Mouse (Mus musculus) cerebellum, adult 8-10 months (tissue): ENCODE results near the gene Atp5c1.

Experiments
- DNase-seq: peaks from one replicate; pipeline ENCODE4 v3.0.0; 2022

Atp5c1 gene

DNA sequence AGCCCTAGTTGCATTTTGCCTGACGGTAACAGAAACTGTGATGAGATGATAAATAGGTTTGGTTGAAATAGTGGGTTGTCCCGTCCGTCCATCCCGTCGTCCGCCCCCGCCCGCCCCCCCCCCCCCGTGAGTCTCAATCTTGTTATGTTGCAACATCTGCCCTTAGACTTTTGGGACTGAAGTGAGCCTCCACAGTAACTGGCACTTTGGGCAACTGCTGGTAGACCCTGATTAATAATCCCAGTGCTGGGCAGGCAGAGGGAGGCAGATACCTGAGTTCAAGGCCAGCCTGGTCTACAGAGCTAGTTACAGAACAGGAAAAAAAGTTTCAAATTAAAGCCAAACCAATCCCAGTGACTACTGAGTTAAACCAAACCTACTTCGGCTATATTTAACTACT lies 30.9 kb downstream of the Atp5c1 start:
- no peak for DNase-seq

DNA sequence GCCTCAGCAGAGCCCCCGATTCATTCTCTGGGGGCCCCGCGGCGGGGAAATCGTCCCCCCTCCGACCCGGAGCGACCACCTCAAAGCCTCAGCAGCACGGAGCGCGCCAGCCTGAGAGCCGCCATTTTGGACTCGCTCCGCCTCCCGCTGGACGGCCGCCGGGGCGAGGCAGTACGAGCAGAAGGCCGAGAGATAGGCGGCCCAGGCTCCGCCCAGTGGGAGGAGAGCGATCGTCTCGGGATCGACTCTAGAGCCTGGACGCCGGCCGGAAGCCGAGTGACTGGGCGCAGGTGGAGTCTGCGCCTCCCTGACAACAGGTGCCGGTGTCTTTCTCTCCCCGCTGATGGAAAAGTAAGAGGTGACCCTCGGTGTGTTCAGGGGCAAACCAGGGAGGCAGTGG lies 31.8 kb downstream of the Atp5c1 start, which contains the start of gene Taf3:
Gene Taf3 (minus strand): TSS at position 136 of the 400 bp plus-strand sequence.
- peak; percentile 92 for DNase-seq

DNA sequence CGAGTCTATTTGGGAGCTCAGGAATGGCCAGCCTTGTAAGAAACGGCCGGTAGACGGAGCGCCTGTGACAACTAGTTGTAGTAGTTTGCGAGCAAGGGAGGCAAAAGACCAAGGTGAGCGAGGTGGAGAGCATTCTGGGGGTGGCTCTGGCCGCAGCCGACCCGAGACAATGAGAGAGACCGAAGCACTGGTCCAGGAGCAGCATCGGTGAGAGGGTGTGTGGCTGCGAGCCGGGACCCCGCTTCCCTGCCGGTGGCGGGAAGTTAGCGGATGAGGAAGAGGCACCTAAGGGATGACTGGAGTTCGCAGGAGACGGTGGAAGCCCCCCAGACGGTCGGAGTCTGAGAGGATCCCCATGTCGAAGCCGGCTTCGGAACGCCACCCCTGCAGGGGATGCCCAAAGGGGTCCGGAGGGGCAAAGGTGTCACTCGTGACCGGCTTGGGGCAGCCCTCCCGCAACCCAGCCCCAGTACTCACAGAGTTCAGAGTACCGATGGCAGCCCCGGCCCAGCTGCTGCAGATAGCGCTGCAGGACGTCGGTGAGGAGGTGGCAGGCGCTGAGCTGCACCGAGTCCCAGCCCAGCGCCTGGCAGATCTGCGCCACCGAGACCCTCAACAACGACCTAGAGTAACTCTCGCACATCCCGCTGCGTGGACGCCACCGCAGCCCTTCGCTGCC lies 32.4 kb downstream of the Atp5c1 start:
- DNase-seq: no peak

DNA sequence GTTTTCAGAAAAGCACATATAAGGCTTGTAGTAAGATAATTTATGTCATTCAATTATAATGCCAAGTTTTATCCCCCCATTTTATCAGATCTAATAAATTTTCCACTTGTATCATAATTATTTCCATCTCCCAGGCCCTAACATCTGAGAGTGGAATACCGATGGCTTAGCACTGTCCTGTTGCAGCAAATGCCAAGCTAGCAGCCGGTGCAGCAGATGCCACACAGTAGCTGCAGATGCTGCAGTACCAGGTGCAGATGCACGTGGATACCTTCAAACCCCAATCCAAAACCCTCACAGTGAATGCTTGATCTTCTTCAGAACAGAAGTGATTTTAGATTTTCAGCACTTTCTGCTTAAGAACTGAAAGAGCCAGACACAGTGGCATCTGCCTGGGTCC lies 45.3 kb downstream of the Atp5c1 start:
- no peak for DNase-seq

DNA sequence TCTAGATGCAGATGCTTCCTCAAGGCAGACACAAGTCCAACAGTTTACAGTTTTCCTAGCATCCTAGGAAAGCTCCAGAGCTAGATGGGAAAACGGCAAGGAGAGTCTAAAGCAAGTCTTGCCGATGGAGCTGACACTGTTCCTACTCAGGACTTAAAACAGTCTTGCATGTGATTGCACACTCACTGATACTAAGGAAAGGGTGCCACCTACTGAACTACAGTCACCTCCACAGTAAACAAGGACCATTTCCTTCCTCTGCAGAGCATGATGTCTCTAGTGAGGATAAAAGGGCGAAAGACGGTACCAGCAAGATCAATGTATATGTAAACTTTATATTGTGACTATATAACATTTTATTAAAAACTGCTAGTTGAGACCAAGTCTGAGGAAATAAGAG lies 46.6 kb downstream of the Atp5c1 start:
- DNase-seq: no peak

DNA sequence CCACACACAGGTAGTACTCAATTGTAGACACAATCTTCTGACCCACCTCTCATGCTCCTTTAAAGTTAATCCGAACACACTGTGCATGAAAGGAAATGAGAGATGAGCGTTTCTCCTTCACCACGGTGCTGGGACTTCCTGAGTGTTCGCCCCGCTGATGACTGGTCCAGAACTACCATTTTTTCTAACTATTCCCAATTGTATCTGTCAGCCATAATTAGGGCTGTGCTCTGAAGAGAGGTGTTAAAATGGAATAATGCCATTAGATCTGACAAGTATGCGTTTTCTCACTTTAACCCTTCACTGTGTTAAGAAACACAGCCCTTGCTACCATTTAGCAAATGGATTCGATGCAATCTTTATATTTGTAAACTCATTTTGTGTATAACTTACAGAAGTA lies 50.6 kb downstream of the Atp5c1 start:
- no peak for DNase-seq

DNA sequence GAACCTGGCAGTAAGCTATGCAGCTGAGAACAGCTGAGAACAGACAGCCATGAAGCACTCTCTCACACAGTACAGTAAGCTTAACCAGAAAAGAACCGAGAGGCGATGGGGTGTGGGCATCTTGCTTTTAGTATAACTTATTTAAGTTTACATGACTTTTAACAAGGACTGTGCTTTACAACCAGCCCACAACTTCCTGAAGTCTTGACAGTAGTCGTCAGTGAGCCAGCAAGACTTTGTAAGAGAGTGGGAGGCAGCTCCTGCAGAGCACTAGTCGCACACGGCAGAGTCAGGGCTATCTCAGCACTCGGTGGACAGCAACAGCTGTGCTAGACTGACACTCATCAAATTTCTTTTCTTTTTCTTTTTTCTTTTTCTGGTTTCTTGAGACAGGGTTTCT lies 56.0 kb downstream of the Atp5c1 start:
- DNase-seq: no peak

DNA sequence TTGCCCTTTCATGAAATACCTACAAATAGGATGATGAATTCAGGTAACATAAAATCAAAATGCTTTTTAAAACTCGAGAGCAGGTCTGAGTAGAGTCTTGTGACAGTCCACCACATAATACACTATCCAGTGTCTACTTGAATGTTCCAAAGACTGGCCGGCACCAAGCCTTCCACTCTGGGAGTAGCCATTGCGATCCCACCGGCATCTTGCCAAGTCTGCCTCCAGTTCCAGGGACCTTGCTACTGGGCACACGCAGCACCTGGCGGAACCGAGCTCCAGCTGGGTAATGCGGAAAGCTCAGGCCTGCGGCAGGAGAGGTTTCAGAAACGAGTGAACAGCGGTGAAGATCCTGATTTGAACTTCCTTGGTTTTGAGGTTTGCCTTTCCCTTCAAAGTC lies 59.0 kb downstream of the Atp5c1 start:
- DNase-seq: peak; percentile 43

DNA sequence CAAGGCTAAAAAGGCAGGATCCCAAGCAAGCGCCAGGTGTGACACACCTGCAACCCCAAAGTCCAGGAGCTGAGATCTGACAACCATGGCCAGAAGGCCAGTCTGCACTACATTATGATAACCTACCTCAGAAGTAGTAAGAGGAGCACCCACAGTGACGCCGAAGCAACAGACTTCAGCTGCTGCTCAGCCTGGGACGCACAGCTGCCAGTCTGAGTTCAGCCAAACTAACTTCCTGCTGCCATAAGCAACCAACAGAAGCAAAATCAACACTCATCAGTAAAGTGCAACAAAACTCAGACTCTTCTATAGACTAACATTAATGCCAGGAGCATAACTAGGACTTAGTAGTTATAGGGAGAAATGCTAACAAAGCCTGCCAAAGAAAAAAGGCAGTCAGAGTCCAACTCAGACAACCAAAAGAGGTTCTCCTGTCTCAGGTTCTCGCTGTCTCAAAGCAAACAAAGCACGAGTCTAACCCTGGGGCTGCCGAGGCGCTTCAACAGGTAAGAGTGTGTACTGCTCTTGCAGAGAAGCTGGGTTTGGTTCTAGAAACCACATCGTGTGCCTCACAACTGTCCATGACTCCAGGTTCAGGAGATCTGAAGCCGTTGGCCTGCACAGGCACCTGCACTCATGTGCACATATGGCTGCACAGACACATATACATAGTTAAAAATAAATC lies 65.2 kb downstream of the Atp5c1 start:
- DNase-seq: no peak

DNA sequence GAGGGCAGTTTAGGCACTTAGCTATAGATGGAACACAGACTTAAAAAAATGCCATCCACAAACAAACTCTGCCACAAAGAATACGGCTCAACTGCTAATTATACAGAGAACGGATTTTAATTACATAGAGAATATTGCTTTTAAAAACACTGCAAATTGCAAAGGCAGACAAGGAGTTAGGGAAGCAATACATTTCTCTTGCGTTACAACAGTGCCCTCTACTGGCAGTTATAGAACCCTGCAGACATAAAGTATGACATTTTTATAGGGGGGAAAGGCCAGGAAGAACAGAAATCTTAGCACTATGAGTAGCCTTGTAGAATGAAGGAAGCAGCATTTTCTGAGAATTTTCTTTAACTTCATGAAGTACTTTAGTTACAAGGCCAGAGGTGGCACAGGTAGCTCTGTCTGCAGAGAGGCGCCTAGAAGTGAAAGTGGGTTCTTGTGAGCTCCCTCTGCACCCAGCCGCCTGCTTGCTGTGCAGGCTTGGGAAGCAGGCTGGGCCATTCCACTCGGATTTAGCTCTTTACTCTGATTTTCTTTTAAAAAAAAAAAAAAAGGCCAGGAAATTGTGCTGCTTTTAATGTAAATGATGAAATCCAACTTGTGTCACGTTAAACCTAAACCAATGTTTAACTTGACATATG lies 69.9 kb downstream of the Atp5c1 start:
- peak; percentile 25 for DNase-seq

DNA sequence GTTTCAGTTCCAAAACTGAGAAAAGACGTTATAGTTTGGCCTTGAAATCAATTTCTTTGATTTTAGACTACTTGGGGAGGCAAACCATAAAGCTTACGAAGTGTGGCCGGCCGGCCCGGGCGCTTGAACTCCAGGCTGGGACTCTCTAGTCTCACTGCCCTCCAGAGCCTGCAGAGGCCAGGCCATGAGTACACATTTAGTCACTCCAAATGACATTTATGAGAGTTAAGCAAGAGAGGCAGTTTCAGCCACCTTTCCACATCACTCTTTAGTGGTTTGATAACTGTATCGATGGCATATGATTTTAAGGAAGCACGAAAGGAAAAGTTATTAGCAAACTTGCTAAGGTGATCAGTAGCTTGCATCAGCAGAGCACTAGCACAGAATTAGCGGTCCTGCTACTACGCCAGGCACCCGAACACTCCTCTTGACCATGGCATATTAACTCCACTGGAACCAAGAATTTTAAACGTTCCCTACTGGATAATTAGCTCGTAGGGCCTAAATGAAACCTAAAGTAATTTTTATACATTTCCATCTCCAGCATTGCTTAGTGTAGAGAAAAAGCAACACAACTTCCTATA lies 70.5 kb downstream of the Atp5c1 start:
- DNase-seq: no peak

DNA sequence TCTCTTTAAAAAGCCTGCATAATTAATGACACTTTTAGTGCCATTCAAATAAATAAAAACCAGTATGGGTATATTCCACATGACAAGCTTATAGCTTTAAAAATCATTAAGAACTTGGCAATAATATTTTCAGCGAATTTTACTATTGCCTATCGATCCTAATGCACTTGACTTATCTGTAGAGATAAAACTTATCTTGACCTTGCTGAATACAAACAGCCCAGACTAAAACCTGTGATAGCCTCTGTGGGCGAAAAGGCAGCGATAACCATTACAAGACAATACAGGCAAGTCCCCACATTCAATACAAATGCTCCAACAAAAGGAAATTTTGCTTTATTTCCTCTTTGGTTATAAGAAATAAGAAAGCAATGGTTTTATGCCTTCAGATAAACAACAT lies 71.7 kb downstream of the Atp5c1 start:
- DNase-seq: no peak
